Mouse (Mus musculus): ENCODE results near the gene Abhd12.

Gene Abhd12

DNA sequence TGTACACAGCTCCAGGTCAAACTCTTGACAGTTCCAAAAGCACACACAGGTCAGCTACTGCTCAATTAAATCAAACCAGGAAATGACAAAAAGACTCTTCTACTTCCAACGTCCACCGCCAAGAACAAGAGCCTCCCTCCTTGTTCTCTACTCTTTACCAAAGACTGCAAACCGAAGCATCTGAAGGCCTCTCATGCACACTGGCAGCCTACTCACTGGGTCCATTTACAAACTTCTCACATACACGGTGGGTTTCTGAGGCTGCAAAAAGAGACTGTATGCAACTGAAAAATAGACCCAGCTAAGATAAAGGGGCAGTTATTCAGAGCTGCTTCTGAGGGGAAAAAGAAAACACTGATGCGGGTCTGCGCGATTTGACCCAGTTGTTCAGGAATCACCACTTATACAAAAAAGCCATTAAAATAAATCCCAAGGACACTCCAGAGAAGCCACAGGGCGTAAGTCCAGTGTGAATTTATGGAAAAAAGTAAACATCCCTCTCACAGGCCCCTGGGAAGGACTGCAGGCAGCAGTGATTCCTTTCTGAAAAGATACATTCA is 57.0 kb downstream of the Abhd12 start:
- no peak for DNase-seq

DNA sequence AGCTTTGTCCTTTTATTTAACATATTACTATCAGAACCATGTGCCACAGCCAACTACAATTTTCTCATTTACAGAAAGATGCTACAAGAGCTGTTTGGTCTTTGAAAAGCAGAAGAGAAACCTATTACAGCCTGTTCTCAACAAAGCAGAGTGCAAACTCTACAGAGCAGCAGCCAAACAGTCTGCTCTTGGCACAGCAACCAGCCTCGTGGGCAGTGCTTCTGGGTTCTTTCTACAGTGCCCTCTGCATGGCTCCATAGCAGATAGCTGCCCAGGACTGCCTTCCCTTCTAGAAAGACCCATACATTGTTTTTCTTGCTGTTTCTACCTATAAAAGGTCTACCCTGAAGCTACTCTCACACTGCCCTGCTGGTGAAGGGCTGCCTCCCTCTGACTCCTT is 59.7 kb downstream of the Abhd12 start:
- DNase-seq = no peak

DNA sequence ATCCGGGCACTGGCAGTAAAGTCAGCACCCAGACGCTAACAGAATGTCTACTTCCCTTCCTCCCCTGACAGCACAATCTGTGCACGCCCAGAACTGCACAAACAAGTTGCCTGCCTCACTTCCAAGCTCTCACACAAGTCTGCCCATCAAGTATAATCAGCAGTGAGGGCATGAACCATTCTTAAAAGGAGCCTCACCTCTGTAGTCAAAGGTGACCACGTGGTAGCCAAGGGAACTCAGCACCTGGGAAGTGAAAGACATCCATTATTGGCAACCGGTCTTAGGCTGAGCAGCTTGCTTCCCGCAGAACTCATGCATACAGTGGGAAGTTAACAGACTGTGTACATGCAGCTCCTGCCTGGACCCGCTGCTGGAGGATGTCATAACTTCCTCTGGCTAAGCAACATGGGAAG is 62.5 kb downstream of the Abhd12 start:
- DNase-seq = no peak

GRCm38 (mm10) chr2:150841109-150841508 is 63.4 kb downstream of the Abhd12 start:
- no peak for DNase-seq

GRCm38 (mm10) chr2:150839686-150840471 is 64.7 kb downstream of the Abhd12 start:
- DNase-seq = no peak

- DNase-seq = no peak
Measured at GRCm38 (mm10) chr2:150837781-150838180, 66.8 kb downstream of the Abhd12 start.

GRCm38 (mm10) chr2:150836906-150837305 is 67.6 kb downstream of the Abhd12 start:
- DNase-seq = no peak

DNA sequence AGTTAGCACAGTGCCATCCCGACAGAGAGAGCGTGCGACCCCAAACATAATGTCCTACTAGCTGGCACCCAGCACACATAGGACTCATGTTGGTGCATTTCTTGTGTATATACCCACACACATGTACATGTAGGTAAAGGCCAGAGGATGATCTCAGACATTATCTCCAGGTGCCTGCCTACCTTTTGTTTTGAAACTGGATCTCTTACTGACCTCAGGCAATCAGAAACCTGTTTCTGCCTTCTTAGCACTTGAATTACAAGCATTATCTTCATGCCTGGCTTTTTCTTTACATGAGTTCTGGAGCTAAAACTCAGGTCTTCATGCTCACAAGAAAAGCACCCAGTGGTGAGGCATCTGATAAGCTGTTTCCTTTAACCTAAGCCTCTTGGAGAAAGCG is 68.6 kb downstream of the Abhd12 start:
- no peak for DNase-seq

DNA sequence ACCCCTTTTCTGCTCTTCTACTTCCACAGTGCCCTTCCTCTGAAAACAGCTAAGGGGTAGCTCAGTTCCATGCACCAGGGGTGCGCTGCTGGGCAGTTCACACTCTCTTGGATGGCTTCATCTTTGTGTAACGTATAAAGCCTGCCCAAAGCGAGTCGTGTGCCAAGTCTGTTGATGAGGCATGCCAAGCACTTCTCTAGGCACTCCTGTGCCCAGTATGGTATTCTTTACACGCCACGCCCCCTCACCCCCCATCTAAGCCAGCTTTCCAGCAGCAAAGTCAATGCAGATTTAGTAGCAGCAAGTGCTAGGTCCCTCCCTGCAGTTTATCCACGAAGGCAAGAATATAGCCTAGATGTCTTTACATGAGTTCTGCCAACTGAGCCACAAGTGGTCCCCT is 69.9 kb downstream of the Abhd12 start:
- no peak for DNase-seq

DNA sequence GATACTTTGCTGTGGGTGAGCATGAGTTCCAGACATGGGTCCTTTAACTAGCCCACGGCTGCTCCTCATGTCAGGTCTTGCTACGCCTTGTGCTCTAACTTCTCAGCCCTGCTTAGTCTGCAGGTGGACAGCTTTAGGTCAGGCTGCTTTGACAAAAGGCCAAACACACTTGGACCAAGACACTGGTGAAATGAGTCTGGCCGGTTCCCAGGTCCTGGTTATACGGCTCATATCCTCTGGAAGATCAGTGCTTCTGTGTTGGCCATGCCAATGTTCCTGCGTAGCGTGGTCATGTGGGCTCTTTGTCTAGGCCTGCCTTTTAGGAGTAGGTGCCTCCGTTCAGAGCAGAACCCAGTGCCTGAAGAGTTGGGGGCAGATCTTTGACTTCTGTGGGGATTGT is 72.5 kb downstream of the Abhd12 start:
- no peak for DNase-seq

- peak; percentile 39 to 55 for DNase-seq
Measured at GRCm38 (mm10) chr2:150830911-150831441, 73.6 kb downstream of the Abhd12 start.

DNA sequence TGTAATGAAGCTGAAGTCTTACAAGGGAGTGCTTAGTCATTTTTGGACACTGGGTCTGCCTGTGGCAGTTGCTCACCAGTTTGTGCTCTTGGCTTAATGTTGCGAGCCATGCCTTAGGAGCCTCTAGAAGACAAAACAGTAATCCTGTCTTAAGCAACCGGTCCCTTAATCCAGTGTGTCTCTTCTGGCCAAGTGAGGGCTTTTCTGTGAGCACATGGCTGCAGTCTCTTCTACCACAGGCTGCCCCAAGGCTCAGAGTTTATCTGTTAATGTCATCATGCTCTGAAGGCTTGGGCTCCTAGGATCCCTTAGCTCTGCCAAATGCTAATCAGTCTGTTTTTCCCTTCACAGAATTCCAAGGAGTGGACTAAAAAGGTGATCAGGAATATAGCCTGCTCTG is 74.5 kb downstream of the Abhd12 start:
- no peak for DNase-seq

DNA sequence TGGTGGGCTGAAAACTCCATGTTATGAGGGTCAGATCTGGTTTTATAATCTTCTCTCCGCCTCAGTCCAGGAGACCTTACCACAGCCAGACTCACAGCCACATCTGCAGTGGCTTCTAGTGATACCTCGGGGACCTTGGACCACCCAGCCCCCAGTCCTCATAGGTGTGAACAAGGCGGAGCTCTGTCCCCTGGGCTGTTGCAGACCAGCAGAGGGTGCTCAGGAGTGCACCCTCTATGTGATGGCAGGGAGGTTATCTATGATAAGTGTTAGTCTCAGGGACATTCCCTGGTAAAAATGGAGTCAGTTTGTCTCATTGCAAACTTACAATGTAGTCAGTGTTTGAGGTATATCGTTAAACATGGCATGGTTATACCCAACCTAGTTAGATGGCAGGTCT is 75.9 kb downstream of the Abhd12 start:
- DNase-seq = no peak

GRCm38 (mm10) chr2:150828164-150828563 is 76.4 kb downstream of the Abhd12 start:
- DNase-seq = no peak

DNA sequence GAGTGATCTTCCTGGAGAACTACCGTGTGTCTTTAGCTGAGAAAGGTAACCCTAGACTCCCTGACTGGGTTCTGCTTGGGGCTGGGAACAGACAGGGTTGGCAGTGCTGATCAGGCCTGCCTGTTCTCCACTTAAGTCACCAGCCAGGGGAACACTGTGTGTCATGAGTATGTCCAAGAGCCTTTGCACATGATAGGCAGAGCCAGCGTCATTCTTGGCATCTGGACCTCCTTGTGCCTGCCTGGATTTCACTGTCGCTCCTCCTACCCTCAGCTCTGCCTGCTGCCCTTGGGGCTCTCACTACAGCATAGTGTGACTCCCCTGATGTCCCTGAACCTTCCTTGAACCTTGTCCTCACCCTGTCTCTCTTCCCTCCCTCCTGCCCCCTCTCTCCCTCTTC is 78.1 kb downstream of the Abhd12 start:
- DNase-seq = no peak

DNA sequence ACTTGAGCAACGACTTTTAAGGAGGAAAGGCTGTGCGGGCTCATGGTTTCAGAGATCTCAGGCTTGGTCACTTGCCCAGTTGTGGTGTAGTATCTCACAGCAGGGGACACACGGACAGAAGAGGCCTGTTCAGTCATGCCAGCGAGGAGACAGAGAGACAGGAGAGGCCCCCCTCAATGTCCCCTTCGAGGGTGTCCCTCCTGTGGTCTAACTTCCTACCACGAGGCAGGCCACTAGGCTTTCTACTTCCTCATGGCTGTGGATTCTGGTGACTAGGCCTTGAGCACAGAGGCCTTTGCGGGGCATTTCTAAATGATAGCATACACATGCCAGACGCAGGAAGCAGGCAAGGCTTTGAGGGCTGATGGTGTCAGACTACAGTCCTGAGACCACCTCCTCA is 81.6 kb downstream of the Abhd12 start:
- no peak for DNase-seq

GRCm38 (mm10) chr2:150820720-150821119 is 83.8 kb downstream of the Abhd12 start:
- no peak for DNase-seq

- no peak for DNase-seq
Measured at GRCm38 (mm10) chr2:150818742-150819141, 85.8 kb downstream of the Abhd12 start.

DNA sequence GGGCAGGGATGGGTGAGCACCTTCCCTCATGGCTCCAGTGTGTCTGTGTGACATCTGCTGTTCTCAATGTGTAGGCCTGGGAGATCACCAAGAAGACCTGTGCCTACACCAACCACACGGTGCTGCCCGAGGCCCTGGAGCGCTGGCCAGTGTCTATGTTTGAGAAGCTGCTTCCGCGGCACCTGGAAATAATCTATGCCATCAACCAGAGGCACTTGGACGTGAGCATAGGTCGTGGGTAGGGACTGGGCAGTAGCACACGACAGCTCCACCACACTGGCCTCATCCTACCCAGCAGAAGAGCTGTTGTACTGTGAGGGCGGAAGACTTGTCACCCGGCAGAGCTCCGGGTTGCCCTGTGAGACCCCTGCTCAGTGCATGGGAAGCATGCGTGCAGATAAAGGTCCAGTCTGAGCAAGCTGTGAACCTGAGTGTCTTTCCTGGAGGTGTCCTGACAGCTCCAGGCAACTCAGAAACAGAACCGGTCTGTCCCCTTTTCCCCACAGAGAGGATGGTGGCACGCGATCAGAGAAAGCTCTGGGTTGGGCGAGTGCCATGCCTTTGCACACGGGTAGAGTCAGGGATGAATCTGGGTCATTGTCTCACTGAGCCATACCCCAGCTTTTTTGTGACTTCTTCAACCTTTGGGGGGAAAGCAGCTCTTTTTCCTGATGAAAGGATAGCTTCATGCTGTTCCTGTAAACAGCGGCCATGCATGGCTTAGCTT is 87.7 kb downstream of the Abhd12 start:
- no peak for DNase-seq

- no peak for DNase-seq
Measured at GRCm38 (mm10) chr2:150812816-150813215, 91.7 kb downstream of the Abhd12 start.

DNA sequence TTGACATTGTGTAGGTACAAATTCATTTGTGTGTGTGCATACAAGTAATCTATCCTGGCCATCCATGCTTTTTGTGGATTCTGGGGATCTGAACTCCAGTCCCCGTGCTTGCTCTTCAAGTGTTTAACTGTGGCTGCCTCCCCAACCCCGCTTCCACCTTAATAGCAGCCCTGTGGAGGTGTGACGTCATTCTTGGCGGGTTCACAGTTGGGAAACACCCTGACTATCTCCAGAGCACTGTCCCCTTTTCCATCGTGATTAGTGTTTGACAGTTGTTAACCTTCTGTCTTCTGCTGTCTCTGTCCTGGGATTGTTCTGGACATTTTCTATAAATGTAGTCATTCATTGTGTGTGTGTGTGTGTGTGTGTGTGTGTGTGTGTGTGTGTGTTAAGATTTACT is 93.9 kb downstream of the Abhd12 start:
- DNase-seq = no peak

DNA sequence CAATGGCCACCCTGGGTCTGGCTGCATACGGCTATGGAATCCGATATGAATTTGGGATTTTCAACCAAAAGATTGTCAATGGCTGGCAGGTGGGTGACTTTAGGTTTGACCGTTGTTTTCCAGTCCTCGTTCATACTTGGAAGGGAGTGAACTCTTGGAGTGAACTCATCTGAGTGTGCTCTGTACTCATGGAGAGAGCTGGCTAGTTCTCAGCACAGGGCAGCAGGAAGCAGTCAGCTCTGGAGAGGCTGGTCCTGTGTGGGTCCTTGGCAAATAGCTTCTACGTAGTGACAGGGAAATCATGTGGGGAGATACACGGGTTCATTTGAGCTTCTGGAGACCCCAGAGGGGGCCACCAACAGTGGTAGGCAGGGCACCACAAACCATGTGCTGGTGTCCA is 95.7 kb downstream of the Abhd12 start:
- DNase-seq = no peak

DNA sequence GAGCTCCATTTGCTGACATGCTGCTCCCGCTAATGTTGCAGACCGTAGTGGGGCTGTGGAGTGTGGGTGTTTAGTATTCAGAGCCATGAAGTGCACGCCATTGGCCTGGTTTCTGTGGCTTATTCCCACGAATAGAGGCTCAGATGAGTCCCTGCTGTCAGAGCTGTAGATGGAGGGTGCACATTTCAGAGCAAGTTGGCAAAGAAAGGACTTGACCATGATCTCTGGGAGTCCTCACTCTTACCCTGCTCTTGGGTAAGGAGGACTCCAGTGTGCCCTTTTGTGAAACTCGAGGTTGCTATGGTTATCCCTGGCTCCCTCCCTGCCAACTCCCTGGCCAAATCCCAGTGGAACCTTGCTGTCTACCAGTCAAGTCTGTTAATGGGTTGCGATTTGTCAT is 96.2 kb downstream of the Abhd12 start:
- no peak for DNase-seq

- DNase-seq = peak in 1 of 2 experiments; percentile 23
Measured at GRCm38 (mm10) chr2:150803035-150803434, 101.5 kb downstream of the Abhd12 start.

Data from spleen, adult 18-20 months (tissue).